Mouse (Mus musculus) MEL (cell line): ENCODE results near the gene Dusp19. TPM values are rescaled to one million over a fixed set of nuclear protein-coding genes. Genes with fewer than 3 reads are reported as not detected.

Experiments used
- DNase-seq: peaks from one replicate; pipeline ENCODE4 v3.0.0; 2011; ENCODE audit warnings: low read depth, low spot score
- H3K27ac ChIP-seq: 2 replicates; pipeline ENCODE4 v1.5.1; 2012; ENCODE audit warnings: low read depth, mild to moderate bottlenecking, control low read depth, low read length, moderate library complexity; ENCODE audit not compliant: control insufficient read depth
- H3K27me3 ChIP-seq, 2 experiments: fragments of 150-350 bp in 1 of 2; sonication (generic) in 1 of 2; 2 replicates each; pipeline ENCODE4 v1.6.1; 2012; ENCODE audit warnings: low read length in 2 of 2, mild to moderate bottlenecking in 2 of 2, improper control_type of control experiment in 1 of 2, moderate library complexity in 1 of 2; ENCODE audit not compliant: insufficient read depth in 2 of 2, control insufficient read depth in 1 of 2
- H3K36me3 ChIP-seq, 2 experiments: 2 replicates each; pipeline ENCODE4 v1.6.1; 2012 to 2014; ENCODE audit warnings: low read length in 2 of 2, improper control_type of control experiment in 1 of 2, inconsistent platforms in 1 of 2, mild to moderate bottlenecking in 1 of 2; ENCODE audit not compliant: insufficient read depth in 2 of 2, control insufficient read depth in 1 of 2
- H3K4me1 ChIP-seq, 2 experiments: fragments of 150-350 bp in 1 of 2; sonication (generic) in 1 of 2; 2 replicates each; pipeline ENCODE4 v1.6.1; 2012; ENCODE audit warnings: low read length in 2 of 2, improper control_type of control experiment in 1 of 2, mild to moderate bottlenecking in 1 of 2; ENCODE audit not compliant: insufficient read depth in 2 of 2, control insufficient read depth in 1 of 2
- H3K4me3 ChIP-seq, 2 experiments: fragments of 150-350 bp in 1 of 2; sonication (generic) in 1 of 2; 2 replicates each; pipeline ENCODE4 v1.5.1; 2012; ENCODE audit warnings: low read depth in 2 of 2, low read length in 2 of 2, mild to moderate bottlenecking in 2 of 2, moderate library complexity in 2 of 2, control low read depth in 1 of 2, improper control_type of control experiment in 1 of 2; ENCODE audit not compliant: control insufficient read depth in 1 of 2, insufficient read depth in 1 of 2
- H3K79me2 ChIP-seq: 2 replicates; pipeline ENCODE4 v1.6.1; 2012; ENCODE audit warnings: mild to moderate bottlenecking, low read length, moderate library complexity; ENCODE audit not compliant: control insufficient read depth, poor library complexity, insufficient read depth
- H3K9ac ChIP-seq: 2 replicates; pipeline ENCODE4 v1.6.1; 2012; ENCODE audit warnings: low read depth, mild to moderate bottlenecking, control low read depth, low read length, moderate library complexity; ENCODE audit not compliant: control insufficient read depth, poor library complexity, severe bottlenecking
- H3K9me3 ChIP-seq: fragments of 150-350 bp; sonication (generic); replicated peaks from 2 replicates; pipeline ENCODE4 v1.6.1; 2012; ENCODE audit warnings: mild to moderate bottlenecking, low read length, improper control_type of control experiment, moderate library complexity; ENCODE audit not compliant: insufficient read depth
- BHLHE40 ChIP-seq: IDR thresholded peaks from 2 replicates; pipeline ENCODE4 v1.6.1; 2012; ENCODE audit warnings: low read depth, mild to moderate bottlenecking, inconsistent platforms, low read length, improper control_type of control experiment, borderline replicate concordance
- CHD1 ChIP-seq: IDR thresholded peaks from 2 replicates; pipeline ENCODE4 v1.6.1; 2012; ENCODE audit warnings: low read depth, mild to moderate bottlenecking, inconsistent platforms, low read length, improper control_type of control experiment
- CTCF ChIP-seq, 3 experiments: IDR thresholded peaks in 2 of 3; conservative IDR thresholded peaks in 1 of 3; 2 replicates each; pipeline ENCODE4 v1.5.1; 2011 to 2012; ENCODE audit warnings: low read length in 3 of 3, low read depth in 2 of 3, mild to moderate bottlenecking in 2 of 3, improper control_type of control experiment in 1 of 3, inconsistent platforms in 1 of 3, mixed read lengths in 1 of 3, moderate library complexity in 1 of 3; ENCODE audit not compliant: control insufficient read depth in 1 of 3, insufficient read depth in 1 of 3, poor library complexity in 1 of 3, severe bottlenecking in 1 of 3
- E2F4 ChIP-seq: IDR thresholded peaks from 2 replicates; pipeline ENCODE4 v1.6.1; 2011; ENCODE audit warnings: low read depth, low read length, improper control_type of control experiment, borderline replicate concordance
- ETS1 ChIP-seq: IDR thresholded peaks from 2 replicates; pipeline ENCODE4 v1.6.1; 2012; ENCODE audit warnings: low read depth, mild to moderate bottlenecking, inconsistent platforms, low read length, improper control_type of control experiment, moderate library complexity
- HCFC1 ChIP-seq: IDR thresholded peaks from 2 replicates; pipeline ENCODE4 v1.6.1; 2012; ENCODE audit warnings: low read depth, mild to moderate bottlenecking, inconsistent platforms, low read length, improper control_type of control experiment, moderate library complexity
- MYB ChIP-seq: IDR thresholded peaks from 2 replicates; pipeline ENCODE4 v1.6.1; 2011; ENCODE audit warnings: mild to moderate bottlenecking, low read depth, low read length, improper control_type of control experiment
- POLR2AphosphoS2 ChIP-seq: IDR thresholded peaks from 2 replicates; pipeline ENCODE4 v1.6.1; 2011; ENCODE audit warnings: low read length, improper control_type of control experiment
- RAD21 ChIP-seq: IDR thresholded peaks from 2 replicates; pipeline ENCODE4 v1.6.1; 2011; ENCODE audit warnings: mild to moderate bottlenecking, low read depth, low read length, improper control_type of control experiment
- RCOR1 ChIP-seq: IDR thresholded peaks from 2 replicates; pipeline ENCODE4 v1.6.1; 2012; ENCODE audit warnings: low read depth, mild to moderate bottlenecking, inconsistent platforms, low read length, improper control_type of control experiment
- SIN3A ChIP-seq: IDR thresholded peaks from 2 replicates; pipeline ENCODE4 v1.6.1; 2012; ENCODE audit warnings: low read length, improper control_type of control experiment, inconsistent platforms
- SMC3 ChIP-seq: IDR thresholded peaks from 2 replicates; pipeline ENCODE4 v1.6.1; 2011; ENCODE audit warnings: low read depth, low read length, improper control_type of control experiment
- TCF12 ChIP-seq: IDR thresholded peaks from 2 replicates; pipeline ENCODE4 v1.6.1; 2014; ENCODE audit warnings: low read depth, mild to moderate bottlenecking, inconsistent platforms, low read length, improper control_type of control experiment, moderate library complexity
- ZNF384 ChIP-seq: IDR thresholded peaks from 2 replicates; pipeline ENCODE4 v1.6.1; 2012; ENCODE audit warnings: low read depth, mild to moderate bottlenecking, inconsistent platforms, low read length, improper control_type of control experiment
- polyA plus RNA-seq, 2 experiments: library from polyadenylated mRNA; stranded (reverse) in 1 of 2; unstranded in 1 of 2; fragments of >175 nt in 1 of 2; fragments of >200 nt in 1 of 2; gene quantifications; 2 replicates each; pipeline versions ENCODE4 v1.2.1 to v1.2.4; 2012; ENCODE audit warnings: low replicate concordance in 2 of 2, low read depth in 1 of 2; ENCODE audit not compliant: insufficient read length in 2 of 2, insufficient read depth in 1 of 2, missing spikeins in 1 of 2
- total RNA-seq: library from RNA; depleted of rRNA; stranded (reverse); fragments of 300-350 nt; gene quantifications from 2 replicates; pipeline ENCODE4 v1.2.3, GENCODE M21; 2012

The Dusp19 gene
- total and polyA plus RNA-seq, 3 experiments, result 14.9 to 16.1 TPM; not detected in 1

DNA sequence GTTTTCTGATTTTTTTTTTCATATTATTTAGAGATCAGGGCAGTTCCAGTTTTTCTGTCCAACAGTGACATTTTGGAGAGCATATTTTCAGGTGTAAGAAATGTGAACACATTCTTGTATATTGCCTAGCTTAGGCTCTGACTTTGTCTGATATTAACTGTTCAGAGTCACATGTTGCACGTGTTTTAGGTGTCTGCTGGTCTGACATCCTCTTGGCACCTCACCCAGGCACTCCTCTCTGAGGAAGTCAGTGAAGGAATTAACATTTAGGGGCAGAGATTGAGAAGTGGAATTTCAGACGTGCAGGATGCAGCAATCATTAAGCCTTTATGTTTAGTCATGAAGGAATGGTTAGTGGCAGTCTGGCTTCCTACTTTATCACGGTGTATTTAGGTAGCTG, 23.0 kb downstream of the Dusp19 start (continued):
- TF ChIP-seq RCOR1, result no peak
- TF ChIP-seq ZNF384, result no peak
- TF ChIP-seq MYB, result no peak
- TF ChIP-seq BHLHE40, result peak; percentile 90
- no peak for TF ChIP-seq TCF12

- Histone ChIP-seq H3K79me2 (no peaks in the 10 kb centered on the region), H3K27me3 (no peaks in the 10 kb centered on the region), H3K27ac (no peak overlapping the region), H3K4me3 (no peak overlapping the region), H3K9me3 (no peaks in the 10 kb centered on the region), H3K9ac (no peak overlapping the region), H3K36me3 (peaks cover 0 to 29% of the 10 kb centered on the region in 2 experiments; a peak in 3 of 4 replicates), H3K4me1 (peaks cover 0 to 4% of the 10 kb centered on the region in 2 experiments; a peak in 2 of 4 replicates)
- TF ChIP-seq SMC3 (peak; percentile 30; the same call in 1 of the 2 replicates), CTCF (IDR thresholded peaks at IDR 0.05 in 2 of 3, conservative IDR thresholded peaks at IDR 0.05 in 1 of 3; ENCODE audit: control insufficient read depth in 1 of 3, insufficient read depth in 1 of 3, low read depth in 2 of 3, low read length in 3 of 3, poor library complexity in 1 of 3, severe bottlenecking in 1 of 3) (peak in 1 of 3 experiments; percentile 34; a peak in 3 of 6 replicates), ETS1 (0 out of 2 replicates have a peak, but pooled peaks have one; percentile 22), RAD21 (peak; percentile 3; the same call in 1 of the 2 replicates), HCFC1 (no peak), ZNF384 (peak; percentile 61), CHD1 (no peak)
- DNase-seq, result peak; percentile 54
Measured at GRCm38 (mm10) chr2:80661414-80661813, 44.6 kb downstream of the Dusp19 start.

DNA sequence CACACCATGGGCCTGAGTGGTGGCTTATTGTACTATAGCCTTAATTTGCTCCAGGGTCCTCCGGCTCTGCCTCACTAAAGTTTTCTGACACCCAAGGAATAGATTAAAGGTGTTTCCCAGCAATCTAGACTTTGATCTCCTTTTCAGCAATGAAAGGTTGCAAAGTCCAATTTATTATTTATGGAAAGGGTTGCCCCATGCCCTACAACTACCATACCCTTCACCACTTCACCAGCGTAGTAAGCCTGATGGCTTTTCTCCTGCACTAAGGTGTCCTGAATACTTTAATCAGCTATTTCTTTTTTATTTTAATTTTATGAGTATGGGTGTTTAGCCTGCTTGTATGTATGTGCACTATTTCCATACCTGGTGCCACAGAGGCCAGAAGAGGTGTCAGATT, 45.8 kb downstream of the Dusp19 start:
- Histone ChIP-seq H3K4me3 (no peak overlapping the region), H3K36me3 (peaks cover 0 to 25% of the 10 kb centered on the region in 2 experiments; a peak in 3 of 4 replicates), H3K79me2 (no peaks in the 10 kb centered on the region), H3K9me3 (no peaks in the 10 kb centered on the region), H3K27me3 (no peaks in the 10 kb centered on the region), H3K27ac (no peak overlapping the region), H3K9ac (no peak overlapping the region), H3K4me1 (peaks cover 0 to 4% of the 10 kb centered on the region in 2 experiments; a peak in 2 of 4 replicates)
- TF ChIP-seq SIN3A (no peak), POLR2AphosphoS2 (no peak), E2F4 (no peak), ZNF384 (no peak), CHD1 (no peak), RCOR1 (no peak)
- no peak for DNase-seq
